Mouse (Mus musculus) limb, embryonic 15.5 days (tissue): ENCODE measurements around the gene 2410004P03Rik. TPM values are rescaled to one million over a fixed set of nuclear protein-coding genes. Genes with fewer than 3 reads are reported as not detected.

ENCODE experiments used
- ATAC-seq: fragments of 200-750 bp; cut with Nextera tagmentation; 2 replicates; pipeline ENCODE4 v1.8.0; 2017; ENCODE audit warnings: low read depth, moderate TSS enrichment; ENCODE audit not compliant: insufficient number of reproducible peaks, low FRiP score, low TSS enrichment
- H3K27ac ChIP-seq: fragments of 300-500 bp; sonication (generic); 2 replicates; pipeline ENCODE4 v1.5.1; 2015; ENCODE audit warnings: moderate library complexity, mild to moderate bottlenecking, inconsistent platforms
- H3K27me3 ChIP-seq: fragments of 300-500 bp; sonication (generic); 2 replicates; pipeline ENCODE4 v1.6.1; 2015; ENCODE audit warnings: inconsistent platforms
- H3K36me3 ChIP-seq: fragments of 300-500 bp; sonication (generic); 2 replicates; pipeline ENCODE4 v1.6.1; 2015; ENCODE audit warnings: inconsistent platforms
- H3K4me1 ChIP-seq: fragments of 300-500 bp; sonication (generic); 2 replicates; pipeline ENCODE4 v1.6.1; 2015; ENCODE audit warnings: inconsistent platforms
- H3K4me2 ChIP-seq: fragments of 300-500 bp; sonication (generic); 2 replicates; pipeline ENCODE4 v1.6.1; 2015; ENCODE audit warnings: mild to moderate bottlenecking, inconsistent platforms
- H3K4me3 ChIP-seq: fragments of 300-500 bp; sonication (generic); 2 replicates; pipeline ENCODE4 v1.5.1; 2015; ENCODE audit warnings: mild to moderate bottlenecking, inconsistent platforms
- H3K9ac ChIP-seq: fragments of 300-500 bp; sonication (generic); 2 replicates; pipeline ENCODE4 v1.6.1; 2015; ENCODE audit warnings: inconsistent platforms
- H3K9me3 ChIP-seq: fragments of 300-500 bp; sonication (generic); 2 replicates; pipeline ENCODE4 v1.6.1; 2016; ENCODE audit warnings: inconsistent platforms
- WGBS: fragments of 180-500 bp; shearing (Covaris S2); methylation state at CpG from one replicate; pipeline ENCODE4 v1.1.7; 2015; 5-methylcytosine and 5-hydroxymethylcytosine counted together
- polyA plus RNA-seq: library from polyadenylated mRNA; unstranded; fragments of >200 nt; fragmentation: Nextera tagmentation; extraction: Ambion mirVana; gene quantifications from 2 replicates; pipeline ENCODE4 v1.2.1, GENCODE M21; 2015

Gene 2410004P03Rik
- polyA plus RNA-seq, 1 experiment from 2014 or later = 0.65 TPM

DNA sequence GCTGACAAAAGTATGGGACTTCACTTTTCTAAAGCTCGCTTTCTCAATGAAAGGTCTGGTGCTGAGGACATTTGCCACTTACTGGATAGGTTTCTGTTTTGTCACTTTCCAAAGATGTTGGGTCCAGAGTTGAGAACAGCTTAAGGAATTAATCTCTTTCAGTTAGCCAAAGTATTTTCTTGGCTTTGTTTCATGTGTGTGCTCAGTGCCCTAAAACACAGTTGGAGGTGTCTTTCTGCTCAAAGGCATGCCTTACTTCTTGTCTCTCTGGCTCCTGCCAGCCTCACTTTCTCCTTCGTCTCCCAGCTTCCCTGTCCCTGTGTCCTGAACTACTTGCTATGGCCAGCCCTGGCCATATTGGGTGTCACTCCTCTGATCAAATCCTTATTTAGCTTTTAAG lies 20.2 kb downstream of the 2410004P03Rik start:
- H3K4me2 ChIP-seq = no peak overlapping the region
- no peaks in the 10 kb centered on the region for H3K9me3 ChIP-seq
- no peak overlapping the region for H3K9ac ChIP-seq
- no peak overlapping the region for H3K27ac ChIP-seq
- 82% methylated on average over 2 of the region's 2 CpGs for WGBS
- no peaks in the 10 kb centered on the region for H3K27me3 ChIP-seq
- H3K4me1 ChIP-seq = no peaks in the 10 kb centered on the region
- peaks cover 8% of the 10 kb centered on the region for H3K36me3 ChIP-seq
- H3K4me3 ChIP-seq = no peak overlapping the region
- no peak for ATAC-seq

DNA sequence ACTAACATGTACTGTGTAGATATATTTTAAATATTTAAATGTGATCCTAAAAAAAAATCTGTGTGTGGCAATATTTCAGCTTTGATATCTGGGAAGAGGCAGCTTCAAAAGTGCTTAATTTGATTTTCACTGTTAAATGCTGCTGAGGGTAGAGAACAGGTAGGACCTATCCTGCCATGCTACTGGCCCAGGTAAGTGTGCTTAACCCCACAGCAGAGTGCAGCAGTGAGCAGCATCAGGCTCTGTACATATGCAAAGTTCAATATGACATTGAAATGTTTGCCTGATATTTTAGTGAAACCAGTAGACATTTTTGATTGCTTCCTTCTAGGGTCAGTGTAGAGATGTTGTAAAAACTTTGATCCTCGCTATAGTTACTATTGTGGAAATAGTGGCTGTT lies 25.7 kb downstream of the 2410004P03Rik start:
- Histone ChIP-seq H3K9ac (no peak overlapping the region), H3K27ac (no peak overlapping the region), H3K4me1 (no peaks in the 10 kb centered on the region), H3K4me2 (no peak overlapping the region), H3K4me3 (no peak overlapping the region), H3K36me3 (peaks cover 13% of the 10 kb centered on the region; the same call in 1 of the 2 replicates), H3K27me3 (no peaks in the 10 kb centered on the region), H3K9me3 (no peaks in the 10 kb centered on the region)
- no peak for ATAC-seq
- WGBS = 67% methylated on average over 1 of the region's 1 CpGs

DNA sequence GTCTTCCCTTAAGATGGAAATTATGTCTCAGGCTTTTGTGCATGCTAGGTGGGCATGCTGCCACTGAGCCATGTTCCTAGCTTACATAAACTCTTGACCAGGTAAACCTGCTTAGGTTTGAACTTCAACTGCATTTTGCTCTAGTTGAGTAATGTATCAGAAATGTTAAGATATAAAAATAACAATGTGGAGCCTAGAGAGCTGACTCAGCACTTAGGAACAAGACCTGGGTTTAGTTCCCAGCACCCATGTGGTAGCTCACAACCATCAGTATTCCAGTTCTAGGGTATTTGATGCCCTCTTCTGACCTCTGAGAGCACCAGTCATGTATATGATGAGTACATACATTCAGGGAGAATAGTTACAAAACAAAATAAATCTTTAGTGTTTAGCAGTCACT lies 34.4 kb downstream of the 2410004P03Rik start:
- ATAC-seq = no peak
- Histone ChIP-seq H3K9me3 (no peaks in the 10 kb centered on the region), H3K9ac (no peak overlapping the region), H3K4me2 (no peak overlapping the region), H3K36me3 (peaks cover 65% of the 10 kb centered on the region), H3K27me3 (no peaks in the 10 kb centered on the region), H3K4me1 (no peaks in the 10 kb centered on the region), H3K27ac (no peak overlapping the region), H3K4me3 (no peak overlapping the region)

DNA sequence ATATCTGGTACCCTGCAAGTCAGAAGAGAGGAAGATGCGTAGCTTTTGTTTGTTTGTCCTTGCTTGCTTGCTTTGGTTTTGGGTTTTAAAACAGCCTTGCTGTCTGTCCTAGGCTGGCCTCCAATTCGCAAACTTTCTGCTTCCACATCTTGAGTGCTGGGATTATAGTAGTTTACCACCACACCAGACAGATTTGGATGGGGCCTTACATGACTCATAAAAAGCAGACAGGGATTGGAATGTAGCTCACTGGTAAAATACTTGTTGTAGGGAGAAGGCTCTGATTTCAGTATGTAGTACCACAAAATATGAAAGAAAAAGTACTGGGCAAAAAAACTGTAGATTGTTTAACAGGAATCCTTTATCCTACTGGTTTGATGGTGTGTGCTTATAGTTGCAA lies 44.7 kb downstream of the 2410004P03Rik start:
- Histone ChIP-seq H3K4me3 (no peak overlapping the region), H3K9me3 (no peaks in the 10 kb centered on the region), H3K27ac (no peak overlapping the region), H3K4me2 (no peak overlapping the region), H3K4me1 (no peaks in the 10 kb centered on the region), H3K27me3 (no peaks in the 10 kb centered on the region), H3K9ac (no peak overlapping the region), H3K36me3 (peaks cover 38% of the 10 kb centered on the region)
- ATAC-seq = no peak
- 87% methylated on average over 2 of the region's 2 CpGs for WGBS

DNA sequence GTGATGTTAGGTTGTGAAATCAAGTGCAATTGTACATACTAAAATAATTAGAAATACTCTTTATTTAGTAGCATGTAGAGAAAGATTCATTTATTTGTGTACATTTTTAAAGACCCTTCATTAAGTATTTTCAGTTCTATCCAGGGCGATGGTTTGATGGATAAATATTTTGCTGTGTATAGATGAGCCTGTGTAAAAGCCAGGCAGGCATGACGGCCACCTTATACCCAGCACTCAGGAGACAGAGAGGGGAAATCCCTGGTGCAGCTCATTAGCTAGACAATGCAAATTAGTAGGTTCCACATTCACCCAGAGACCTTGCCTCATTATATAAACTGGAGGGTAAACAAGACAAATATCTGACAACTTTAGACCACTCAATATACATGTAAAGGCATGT lies 48.2 kb downstream of the 2410004P03Rik start:
- Histone ChIP-seq H3K27me3 (no peaks in the 10 kb centered on the region), H3K9me3 (no peaks in the 10 kb centered on the region), H3K4me1 (no peaks in the 10 kb centered on the region), H3K27ac (no peak overlapping the region), H3K36me3 (peaks cover 40% of the 10 kb centered on the region), H3K4me2 (no peak overlapping the region), H3K4me3 (no peak overlapping the region), H3K9ac (no peak overlapping the region)
- ATAC-seq = no peak
- 80% methylated on average over 2 of the region's 2 CpGs for WGBS

DNA sequence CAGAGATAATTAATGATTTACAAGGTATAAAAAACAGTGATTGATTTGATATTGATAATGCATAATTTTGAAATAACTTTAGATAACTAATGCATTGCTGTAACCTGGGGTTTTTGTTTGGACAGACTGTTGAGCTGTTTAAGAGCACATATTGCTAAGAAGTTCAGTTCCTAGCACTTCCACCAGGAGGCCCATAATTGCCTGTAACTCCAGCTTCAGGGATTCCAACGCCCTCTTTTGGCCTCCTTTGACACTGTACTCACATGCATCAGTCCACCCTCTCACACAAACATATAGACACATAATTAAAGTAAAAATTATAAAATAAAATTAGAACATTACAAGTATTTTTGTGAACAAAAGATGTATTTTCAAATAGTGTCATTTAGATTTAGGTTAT lies 52.7 kb downstream of the 2410004P03Rik start:
- 56% methylated on average over 1 of the region's 1 CpGs for WGBS
- Histone ChIP-seq H3K27me3 (no peaks in the 10 kb centered on the region), H3K4me1 (no peaks in the 10 kb centered on the region), H3K4me3 (no peak overlapping the region), H3K9me3 (no peaks in the 10 kb centered on the region), H3K27ac (no peak overlapping the region), H3K4me2 (no peak overlapping the region), H3K36me3 (peaks cover 31% of the 10 kb centered on the region), H3K9ac (no peak overlapping the region)
- ATAC-seq = no peak

Other genes starting within 250 kb of the 2410004P03Rik start
- 0.81 and 0.99 TPM in 2 replicates for gene Greb1, start 210.8 kb downstream of the 2410004P03Rik start, polyA plus RNA-seq
- 37.6 and 42.6 TPM in 2 replicates for gene E2f6, start 200.8 kb downstream of the 2410004P03Rik start, polyA plus RNA-seq
- gene Rock2, start 116.8 kb downstream of the 2410004P03Rik start, polyA plus RNA-seq = 15.0 and 15.6 TPM in 2 replicates
- 16.9 and 17.5 TPM in 2 replicates for gene Pqlc3, start 11.3 kb downstream of the 2410004P03Rik start, polyA plus RNA-seq
- gene Kcnf1, start 165.2 kb upstream of the 2410004P03Rik start, polyA plus RNA-seq = 0.60 and 0.76 TPM in 2 replicates